Mouse (Mus musculus) hindbrain, embryonic 10.5 days (tissue): ENCODE data around the gene Abcd1. TPM values are rescaled to one million over a fixed set of nuclear protein-coding genes. Genes with fewer than 3 reads are reported as not detected.
"Not testable (repeated sequence)": the region's sequence is repeated elsewhere in the genome, so short reads cannot be mapped to it uniquely, and the experiment has no call there.

Experiments
- DNase-seq: peaks from one replicate; pipeline ENCODE4 v3.0.0-alpha.2; 2017; ENCODE audit warnings: low spot score
- H3K27ac ChIP-seq: fragments of 300-500 bp; sonication (generic); 2 replicates; pipeline ENCODE4 v1.5.1; 2016; ENCODE audit warnings: mild to moderate bottlenecking, moderate library complexity
- H3K27me3 ChIP-seq: fragments of 300-500 bp; sonication (generic); 2 replicates; pipeline ENCODE4 v1.6.1; 2016; ENCODE audit warnings: mild to moderate bottlenecking; ENCODE audit not compliant: poor library complexity, insufficient read depth, severe bottlenecking
- H3K36me3 ChIP-seq: fragments of 300-500 bp; sonication (generic); 2 replicates; pipeline ENCODE4 v1.6.1; 2016; ENCODE audit warnings: mild to moderate bottlenecking, moderate library complexity
- H3K4me1 ChIP-seq: fragments of 300-500 bp; sonication (generic); replicated peaks from 2 replicates; pipeline ENCODE4 v1.6.1; 2016; ENCODE audit warnings: mild to moderate bottlenecking
- H3K4me3 ChIP-seq: fragments of 300-500 bp; sonication (generic); 2 replicates; pipeline ENCODE4 v1.5.1; 2016; ENCODE audit warnings: mild to moderate bottlenecking, moderate library complexity
- H3K9me3 ChIP-seq: fragments of 300-500 bp; sonication (generic); 2 replicates; pipeline ENCODE4 v1.6.1; 2016; ENCODE audit warnings: mild to moderate bottlenecking, moderate library complexity
- WGBS: fragments of 180-500 bp; shearing (Covaris S2); methylation state at CpG from one replicate; pipeline ENCODE4 v1.1.7; 2016; 5-methylcytosine and 5-hydroxymethylcytosine counted together
- polyA plus RNA-seq: library from polyadenylated mRNA; unstranded; fragments of >200 nt; fragmentation: Nextera tagmentation; extraction: Ambion mirVana; gene quantifications from 2 replicates; pipeline ENCODE4 v1.2.1, GENCODE M21; 2016

Gene Abcd1
- polyA plus RNA-seq, 1 experiment from 2014 or later = 14.1 TPM

GRCm38 (mm10) chrX:73715476-73716108 lies 805 bp upstream of the Abcd1 start:
- DNase-seq = peak; percentile 21
- Histone ChIP-seq H3K9me3 (no peaks in the 10 kb centered on the region), H3K27ac (peak overlapping the region; percentile 86), H3K4me3 (peak overlapping the region; percentile 60), H3K27me3 (peaks cover 6% of the 10 kb centered on the region), H3K36me3 (peaks cover 33% of the 10 kb centered on the region), H3K4me1 (peaks cover 34% of the 10 kb centered on the region)
- WGBS = 25% methylated on average over 21 of the region's 21 CpGs

GRCm38 (mm10) chrX:73716709-73717545 lies 530 bp downstream of the Abcd1 start:
- Histone ChIP-seq H3K27me3 (peaks cover 6% of the 10 kb centered on the region), H3K36me3 (peaks cover 22% of the 10 kb centered on the region), H3K27ac (peak overlapping the region; percentile 86), H3K9me3 (no peaks in the 10 kb centered on the region), H3K4me1 (peaks cover 34% of the 10 kb centered on the region), H3K4me3 (peak overlapping the region; percentile 60)
- WGBS = 36% methylated on average over 30 of the region's 30 CpGs
- DNase-seq = no peak

GRCm38 (mm10) chrX:73717667-73718066 lies 1.3 kb downstream of the Abcd1 start:
- Histone ChIP-seq H3K4me3 (peak overlapping the region; percentile 60), H3K9me3 (no peaks in the 10 kb centered on the region), H3K27ac (peak overlapping the region; percentile 86; the same call in 1 of the 2 replicates), H3K4me1 (peaks cover 34% of the 10 kb centered on the region), H3K36me3 (peaks cover 15% of the 10 kb centered on the region; the same call in 1 of the 2 replicates), H3K27me3 (peaks cover 6% of the 10 kb centered on the region)
- no peak for DNase-seq
- WGBS = 79% methylated on average over 11 of the region's 11 CpGs

- 44% methylated on average over 3 of the region's 3 CpGs for WGBS
- peaks cover 34% of the 10 kb centered on the region for H3K4me1 ChIP-seq
- peaks cover 9% of the 10 kb centered on the region; the same call in 1 of the 2 replicates for H3K36me3 ChIP-seq
- no peak overlapping the region for H3K27ac ChIP-seq
- peak overlapping the region; percentile 6; the same call in 1 of the 2 replicates for H3K4me3 ChIP-seq
- DNase-seq = peak; percentile 2
- H3K9me3 ChIP-seq = no peaks in the 10 kb centered on the region
- H3K27me3 ChIP-seq = peaks cover 6% of the 10 kb centered on the region
These were observed 1.9 kb downstream of the Abcd1 start for GRCm38 (mm10) chrX:73718271-73718670.

GRCm38 (mm10) chrX:73718686-73719362 lies 2.4 kb downstream of the Abcd1 start:
- WGBS = 57% methylated on average over 5 of the region's 5 CpGs
- H3K27me3 ChIP-seq = peaks cover 6% of the 10 kb centered on the region
- no peaks in the 10 kb centered on the region for H3K9me3 ChIP-seq
- peaks cover 3% of the 10 kb centered on the region; the same call in 1 of the 2 replicates for H3K36me3 ChIP-seq
- 0 out of 2 replicates have a peak overlapping the region, but pooled peaks have one; percentile 6 for H3K4me3 ChIP-seq
- no peak overlapping the region for H3K27ac ChIP-seq
- DNase-seq = no peak
- H3K4me1 ChIP-seq = peaks cover 34% of the 10 kb centered on the region

- H3K27ac ChIP-seq = no peak overlapping the region
- H3K9me3 ChIP-seq = no peaks in the 10 kb centered on the region
- no peaks in the 10 kb centered on the region for H3K4me1 ChIP-seq
- no peaks in the 10 kb centered on the region for H3K27me3 ChIP-seq
- 55% methylated on average over 1 of the region's 1 CpGs for WGBS
- peaks cover 10% of the 10 kb centered on the region; the same call in 1 of the 2 replicates for H3K36me3 ChIP-seq
- DNase-seq = no peak
- no peak overlapping the region for H3K4me3 ChIP-seq
These were observed 14.5 kb downstream of the Abcd1 start for GRCm38 (mm10) chrX:73730908-73731307.

GRCm38 (mm10) chrX:73738155-73738554 lies 21.8 kb downstream of the Abcd1 start:
- peaks cover 7% of the 10 kb centered on the region; the same call in 1 of the 2 replicates for H3K36me3 ChIP-seq
- peaks cover 8% of the 10 kb centered on the region; the same call in 1 of the 2 replicates for H3K27me3 ChIP-seq
- no peak overlapping the region for H3K4me3 ChIP-seq
- H3K9me3 ChIP-seq = no peaks in the 10 kb centered on the region
- no peak for DNase-seq
- no peak overlapping the region for H3K27ac ChIP-seq
- no peaks in the 10 kb centered on the region for H3K4me1 ChIP-seq
- WGBS = 62% methylated on average over 1 of the region's 1 CpGs

GRCm38 (mm10) chrX:73739151-73739550 lies 22.8 kb downstream of the Abcd1 start:
- Histone ChIP-seq H3K4me3 (no peak overlapping the region), H3K9me3 (no peaks in the 10 kb centered on the region), H3K27ac (no peak overlapping the region), H3K27me3 (peaks cover 8% of the 10 kb centered on the region; the same call in 1 of the 2 replicates), H3K36me3 (peaks cover 7% of the 10 kb centered on the region; the same call in 1 of the 2 replicates), H3K4me1 (no peaks in the 10 kb centered on the region)
- 60% methylated on average over 5 of the region's 5 CpGs for WGBS
- DNase-seq = no peak

GRCm38 (mm10) chrX:73739841-73740240 lies 23.4 kb downstream of the Abcd1 start:
- not testable (repeated sequence) for DNase-seq, H3K27ac ChIP-seq, H3K4me3 ChIP-seq, H3K36me3 ChIP-seq, H3K27me3 ChIP-seq, H3K4me1 ChIP-seq, H3K9me3 ChIP-seq
- WGBS = 91% methylated on average over 7 of the region's 7 CpGs

GRCm38 (mm10) chrX:73744774-73745481 lies 28.5 kb downstream of the Abcd1 start:
- no peak for DNase-seq
- H3K36me3 ChIP-seq = no peaks in the 10 kb centered on the region
- 74% methylated on average over 1 of the region's 1 CpGs for WGBS
- H3K4me3 ChIP-seq = no peak overlapping the region
- no peaks in the 10 kb centered on the region for H3K4me1 ChIP-seq
- H3K27ac ChIP-seq = no peak overlapping the region
- H3K9me3 ChIP-seq = no peaks in the 10 kb centered on the region
- H3K27me3 ChIP-seq = no peaks in the 10 kb centered on the region

- Histone ChIP-seq H3K4me3 (no peak overlapping the region), H3K27me3 (no peaks in the 10 kb centered on the region), H3K4me1 (no peaks in the 10 kb centered on the region), H3K27ac (no peak overlapping the region), H3K36me3 (no peaks in the 10 kb centered on the region), H3K9me3 (no peaks in the 10 kb centered on the region)
- DNase-seq = no peak
- WGBS = 88% methylated on average over 1 of the region's 1 CpGs
These were observed 32.6 kb downstream of the Abcd1 start for GRCm38 (mm10) chrX:73748977-73749376.
